Mouse (Mus musculus) induced T-regulatory cell, adult 2 months (primary cell): ENCODE results near the gene Nnat.
A peak's percentile ranks its signal among the peaks of the same experiment; 100 is the strongest.

Source experiments
- DNase-seq: peaks from one replicate; pipeline ENCODE4 v3.0.0-alpha.2; 2012; ENCODE audit warnings: low read depth

Nnat gene

DNA sequence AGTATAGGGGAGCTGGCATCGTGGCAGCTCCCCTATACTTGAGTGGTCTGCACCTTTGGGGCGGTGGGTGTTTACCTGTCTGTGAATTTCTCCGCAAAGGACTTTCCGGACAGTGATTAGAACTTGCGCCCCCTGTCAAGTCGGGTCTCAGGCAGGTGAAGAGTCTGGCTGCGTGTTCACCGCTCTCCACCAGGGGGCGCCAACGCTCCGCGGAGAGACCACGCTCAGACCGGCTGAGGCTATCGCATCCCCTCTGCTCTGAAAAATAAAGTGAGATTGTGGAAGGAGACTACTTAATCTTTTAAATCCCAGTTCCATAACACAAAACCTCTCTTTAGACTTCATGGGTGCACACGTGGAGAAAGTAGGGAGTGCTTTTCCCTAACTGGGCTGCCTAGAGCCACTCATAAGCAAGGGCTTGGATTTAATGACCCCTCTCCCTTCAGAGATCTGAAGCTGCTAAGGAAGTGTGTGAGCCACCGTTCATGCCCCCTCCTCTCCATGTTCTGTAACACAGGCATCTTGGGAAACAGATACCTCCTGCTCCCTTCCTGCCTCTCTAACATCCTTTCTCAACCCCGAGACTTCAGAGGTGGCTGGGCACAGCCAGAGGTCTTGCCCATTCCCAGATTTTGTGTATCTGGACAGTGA, 45.3 kb downstream of the Nnat start:
- DNase-seq: peak; percentile 75

DNA sequence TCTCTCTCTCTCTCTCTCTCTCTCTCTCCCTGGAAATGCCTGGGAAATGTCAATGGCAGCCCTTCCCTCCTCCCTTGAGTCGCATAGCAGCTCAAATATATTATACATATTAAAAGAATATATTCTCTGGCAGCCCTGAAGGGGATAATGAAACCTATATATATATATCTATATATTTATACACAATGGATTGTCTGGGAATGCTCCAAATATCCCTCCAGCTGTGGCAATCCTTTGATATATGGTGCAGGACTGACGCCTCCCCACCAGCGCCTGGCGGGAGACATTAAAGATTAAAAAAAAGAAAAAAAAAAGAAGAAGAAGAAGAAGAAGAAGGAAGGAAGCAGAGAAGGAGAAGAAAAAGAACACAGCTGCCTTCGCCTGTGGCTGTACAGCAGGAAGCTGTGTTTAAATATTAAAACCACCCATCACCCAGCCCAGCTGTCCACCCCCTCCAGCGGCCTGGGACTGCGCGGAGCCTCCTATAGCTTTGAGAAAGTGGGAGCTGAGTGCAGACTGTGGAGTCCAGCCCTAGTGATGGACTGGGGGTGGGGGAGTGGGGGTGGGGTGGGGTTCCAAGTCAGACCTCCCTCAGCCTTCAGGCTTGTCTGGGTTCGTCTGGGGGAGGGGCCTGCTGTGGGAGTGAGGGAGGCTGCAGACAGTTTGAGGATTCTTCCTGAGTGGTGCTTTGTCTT, 47.8 kb downstream of the Nnat start:
- no peak for DNase-seq

DNA sequence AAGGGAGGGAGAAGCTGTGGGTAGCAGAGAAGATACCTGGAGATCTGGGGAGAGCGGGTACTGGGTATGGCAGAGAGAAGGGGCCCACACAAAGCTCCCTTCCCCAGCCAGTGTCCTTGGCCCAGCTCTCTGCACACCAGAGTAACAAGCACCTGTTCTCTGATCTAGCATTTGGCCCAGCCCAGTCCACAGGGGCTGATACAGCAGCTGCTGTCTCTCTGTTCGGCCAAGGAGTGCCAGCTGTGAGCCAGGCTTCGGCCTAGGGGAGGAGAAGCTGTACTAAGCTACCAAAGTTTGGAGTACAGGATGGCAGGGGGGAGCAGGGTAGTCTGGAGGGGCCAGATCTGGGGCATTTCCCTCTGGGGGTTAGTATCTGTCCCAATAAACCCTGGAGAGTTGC, 51.9 kb downstream of the Nnat start:
- DNase-seq: no peak
